Mouse (Mus musculus): ENCODE results near the gene Irgc1. TPM values are rescaled to one million over a fixed set of nuclear protein-coding genes. Genes with fewer than 3 reads are reported as not detected.

The Irgc1 gene
- total RNA-seq (2014; fragmentation: Nextera tagmentation) (2.0 TPM in 1 of 2 replicates, not detected in the other), total RNA-seq (2017) (0.33 TPM in 1 of 2 replicates, not detected in the other), polyA plus RNA-seq (2012) (0.06 and 0.09 TPM in 2 replicates)

- DNase-seq (ENCODE audit: low spot score), result peak; percentile 18
- no peak for TF ChIP-seq CTCF (IDR thresholded peaks at IDR 0.05; ENCODE audit: low read depth, low read length)
- TF ChIP-seq GATA1 (IDR thresholded peaks at IDR 0.05; ENCODE audit: borderline replicate concordance, low read length), result no peak
- no peak for TF ChIP-seq POLR2AphosphoS5 (IDR thresholded peaks at IDR 0.05; ENCODE audit: insufficient replicate concordance, low read depth, low read length)
- TF ChIP-seq GATA2 (IDR thresholded peaks at IDR 0.05; ENCODE audit: borderline replicate concordance, low read depth, low read length), result no peak
- TF ChIP-seq TAL1 (conservative IDR thresholded peaks at IDR 0.05; ENCODE audit: low read depth, low read length), result no peak
- H3K9me3 ChIP-seq (replicated peaks), result no peaks in the 10 kb centered on the region
- peaks cover 50% of the 10 kb centered on the region for H3K4me1 ChIP-seq (ENCODE audit: insufficient read depth, low read depth, low read length)
- peaks cover 3% of the 10 kb centered on the region for H3K27me3 ChIP-seq (ENCODE audit: insufficient read depth, low read length)
- peak within 1 kb of the TSS; percentile 64; the same call in 1 of the 2 replicates for H3K4me3 ChIP-seq (ENCODE audit: low read depth, low read length)
- ATAC-seq (ENCODE audit: extremely low read depth, insufficient number of reproducible peaks, low FRiP score, poor library complexity, severe bottlenecking), result peak; percentile 25
- H3K36me3 ChIP-seq (replicated peaks), result no peaks in the 10 kb centered on the region
These were observed at the start of gene Irgc1 for GRCm38 (mm10) chr7:24451855-24452311. TSS of gene Irgc1 (minus strand) at chr7:24452297.

- Histone ChIP-seq H3K9me3 (replicated peaks) (peaks cover 4% of the 10 kb centered on the region; the same call in 1 of the 2 replicates), H3K27me3 (ENCODE audit: insufficient read depth, low read length) (peaks cover 30% of the 10 kb centered on the region), H3K4me3 (ENCODE audit: low read depth, low read length) (no peak overlapping the region), H3K36me3 (replicated peaks) (peaks cover 8% of the 10 kb centered on the region), H3K4me1 (ENCODE audit: insufficient read depth, low read depth, low read length) (peaks cover 31% of the 10 kb centered on the region)
- DNase-seq (ENCODE audit: low spot score) (no peak), ATAC-seq (ENCODE audit: extremely low read depth, insufficient number of reproducible peaks, low FRiP score, poor library complexity, severe bottlenecking) (no peak)
- no peak for TF ChIP-seq TAL1 (conservative IDR thresholded peaks at IDR 0.05; ENCODE audit: low read depth, low read length)
- no peak for TF ChIP-seq POLR2AphosphoS5 (IDR thresholded peaks at IDR 0.05; ENCODE audit: insufficient replicate concordance, low read depth, low read length)
- TF ChIP-seq CTCF (IDR thresholded peaks at IDR 0.05; ENCODE audit: low read depth, low read length), result no peak
- no peak for TF ChIP-seq GATA1 (IDR thresholded peaks at IDR 0.05; ENCODE audit: borderline replicate concordance, low read length)
- TF ChIP-seq GATA2 (IDR thresholded peaks at IDR 0.05; ENCODE audit: borderline replicate concordance, low read depth, low read length), result no peak
These were observed 49.4 kb upstream of the Irgc1 start for GRCm38 (mm10) chr7:24501492-24501891.

- H3K4me1 ChIP-seq (ENCODE audit: insufficient read depth, low read depth, low read length), result peaks cover 25% of the 10 kb centered on the region
- peaks cover 8% of the 10 kb centered on the region for H3K36me3 ChIP-seq (replicated peaks)
- no peak for ATAC-seq (ENCODE audit: extremely low read depth, insufficient number of reproducible peaks, low FRiP score, poor library complexity, severe bottlenecking)
- peaks cover 4% of the 10 kb centered on the region; the same call in 1 of the 2 replicates for H3K9me3 ChIP-seq (replicated peaks)
- no peak for DNase-seq (ENCODE audit: low spot score)
- peaks cover 30% of the 10 kb centered on the region for H3K27me3 ChIP-seq (ENCODE audit: insufficient read depth, low read length)
- TF ChIP-seq CTCF (IDR thresholded peaks at IDR 0.05; ENCODE audit: low read depth, low read length), result peak; percentile 39
- no peak for TF ChIP-seq GATA1 (IDR thresholded peaks at IDR 0.05; ENCODE audit: borderline replicate concordance, low read length)
- no peak overlapping the region for H3K4me3 ChIP-seq (ENCODE audit: low read depth, low read length)
These were observed 48.8 kb upstream of the Irgc1 start for GRCm38 (mm10) chr7:24500929-24501328.

DNA sequence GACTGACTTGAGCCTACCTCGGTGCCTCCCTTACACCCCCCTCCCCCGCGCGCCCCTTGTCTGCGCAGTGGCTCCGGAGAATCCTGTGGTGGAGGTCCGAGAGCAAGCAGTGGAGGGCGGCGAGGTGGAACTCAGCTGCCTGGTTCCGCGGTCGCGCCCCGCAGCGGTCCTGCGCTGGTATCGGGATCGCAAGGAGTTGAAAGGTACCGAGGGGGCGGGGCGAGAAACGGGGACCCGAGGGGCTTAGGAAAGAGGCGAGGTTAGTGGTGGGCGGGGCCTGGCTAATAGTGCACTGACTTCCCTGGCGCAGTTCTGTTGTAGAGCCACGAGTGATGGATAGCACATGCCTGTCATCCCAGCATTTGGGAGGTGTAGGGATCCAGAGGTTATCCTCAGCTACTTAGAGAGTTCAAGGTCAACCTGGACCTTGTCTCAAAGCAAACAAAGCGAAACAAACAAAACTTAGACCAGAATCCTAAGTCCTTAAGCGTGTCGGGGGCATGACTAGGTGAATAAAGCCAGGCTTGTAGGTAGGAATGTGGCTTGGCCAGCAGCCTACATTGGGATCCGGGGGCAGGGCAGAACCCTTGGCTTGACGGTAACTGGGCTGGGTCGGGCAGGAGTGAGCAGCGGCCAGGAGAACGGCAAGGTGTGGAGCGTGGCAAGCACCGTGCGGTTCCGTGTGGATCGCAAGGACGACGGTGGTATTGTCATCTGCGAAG lies 47.9 kb upstream of the Irgc1 start:
- no peak for ATAC-seq (ENCODE audit: extremely low read depth, insufficient number of reproducible peaks, low FRiP score, poor library complexity, severe bottlenecking)
- Histone ChIP-seq H3K27me3 (ENCODE audit: insufficient read depth, low read length) (peaks cover 30% of the 10 kb centered on the region), H3K36me3 (replicated peaks) (no peaks in the 10 kb centered on the region), H3K9me3 (replicated peaks) (peaks cover 4% of the 10 kb centered on the region; the same call in 1 of the 2 replicates), H3K4me3 (ENCODE audit: low read depth, low read length) (0 out of 2 replicates have a peak overlapping the region, but pooled peaks have one; percentile 13), H3K4me1 (ENCODE audit: insufficient read depth, low read depth, low read length) (peaks cover 17% of the 10 kb centered on the region)
- DNase-seq (ENCODE audit: low spot score), result no peak
- TF ChIP-seq GATA2 (IDR thresholded peaks at IDR 0.05; ENCODE audit: borderline replicate concordance, low read depth, low read length), result no peak
- no peak for TF ChIP-seq GATA1 (IDR thresholded peaks at IDR 0.05; ENCODE audit: borderline replicate concordance, low read length)
- TF ChIP-seq POLR2AphosphoS5 (IDR thresholded peaks at IDR 0.05; ENCODE audit: insufficient replicate concordance, low read depth, low read length), result no peak
- TF ChIP-seq TAL1 (conservative IDR thresholded peaks at IDR 0.05; ENCODE audit: low read depth, low read length), result no peak
- TF ChIP-seq CTCF (IDR thresholded peaks at IDR 0.05; ENCODE audit: low read depth, low read length), result no peak

DNA sequence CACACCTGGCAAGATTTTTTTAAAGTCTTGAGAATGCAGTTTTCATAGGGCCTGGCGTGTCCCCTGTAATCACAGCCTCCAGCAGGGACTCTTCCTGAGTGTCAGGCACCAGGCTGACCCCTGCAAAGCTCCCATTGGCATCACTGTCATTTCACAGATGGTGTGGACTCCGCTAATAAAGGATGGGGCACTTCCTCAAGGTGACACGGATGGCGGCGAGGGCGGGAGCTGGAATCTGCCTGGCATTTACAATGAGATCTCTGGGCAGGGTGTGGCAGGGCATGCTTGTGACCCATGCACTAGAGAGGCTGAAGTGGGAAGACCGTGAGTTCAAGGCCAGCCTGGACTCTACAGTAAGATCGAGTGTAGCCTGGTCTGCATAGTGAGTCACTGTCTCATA lies 36.2 kb upstream of the Irgc1 start:
- no peaks in the 10 kb centered on the region for H3K4me1 ChIP-seq (ENCODE audit: insufficient read depth, low read depth, low read length)
- no peak overlapping the region for H3K4me3 ChIP-seq (ENCODE audit: low read depth, low read length)
- no peaks in the 10 kb centered on the region for H3K9me3 ChIP-seq (replicated peaks)
- DNase-seq (ENCODE audit: low spot score) (no peak), ATAC-seq (ENCODE audit: extremely low read depth, insufficient number of reproducible peaks, low FRiP score, poor library complexity, severe bottlenecking) (no peak)
- TF ChIP-seq GATA1 (IDR thresholded peaks at IDR 0.05; ENCODE audit: borderline replicate concordance, low read length) (no peak), GATA2 (IDR thresholded peaks at IDR 0.05; ENCODE audit: borderline replicate concordance, low read depth, low read length) (no peak), CTCF (IDR thresholded peaks at IDR 0.05; ENCODE audit: low read depth, low read length) (no peak), POLR2AphosphoS5 (IDR thresholded peaks at IDR 0.05; ENCODE audit: insufficient replicate concordance, low read depth, low read length) (no peak), TAL1 (conservative IDR thresholded peaks at IDR 0.05; ENCODE audit: low read depth, low read length) (no peak)
- peaks cover 63% of the 10 kb centered on the region for H3K27me3 ChIP-seq (ENCODE audit: insufficient read depth, low read length)
- no peaks in the 10 kb centered on the region for H3K36me3 ChIP-seq (replicated peaks)

GRCm38 (mm10) chr7:24487403-24487802 lies 35.3 kb upstream of the Irgc1 start:
- no peaks in the 10 kb centered on the region for H3K36me3 ChIP-seq (replicated peaks)
- no peaks in the 10 kb centered on the region for H3K9me3 ChIP-seq (replicated peaks)
- H3K27me3 ChIP-seq (ENCODE audit: insufficient read depth, low read length), result peaks cover 68% of the 10 kb centered on the region
- no peak overlapping the region for H3K4me3 ChIP-seq (ENCODE audit: low read depth, low read length)
- DNase-seq (ENCODE audit: low spot score) (no peak), ATAC-seq (ENCODE audit: extremely low read depth, insufficient number of reproducible peaks, low FRiP score, poor library complexity, severe bottlenecking) (no peak)
- H3K4me1 ChIP-seq (ENCODE audit: insufficient read depth, low read depth, low read length), result no peaks in the 10 kb centered on the region
- no peak for TF ChIP-seq CTCF (IDR thresholded peaks at IDR 0.05; ENCODE audit: low read depth, low read length)
- no peak for TF ChIP-seq GATA1 (IDR thresholded peaks at IDR 0.05; ENCODE audit: borderline replicate concordance, low read length)
- no peak for TF ChIP-seq TAL1 (conservative IDR thresholded peaks at IDR 0.05; ENCODE audit: low read depth, low read length)
- no peak for TF ChIP-seq GATA2 (IDR thresholded peaks at IDR 0.05; ENCODE audit: borderline replicate concordance, low read depth, low read length)
- no peak for TF ChIP-seq POLR2AphosphoS5 (IDR thresholded peaks at IDR 0.05; ENCODE audit: insufficient replicate concordance, low read depth, low read length)
